Comparison of ENCODE assay signal across 8 mouse cellular contexts in genomic region chr16:13818560-13819393, GRCm38 (mm10). TPM values are rescaled to one million over a fixed set of nuclear protein-coding genes. Genes with fewer than 3 reads are reported as not detected.
DNase-seq lines count a peak whose midpoint lies in the region; ATAC-seq lines count a peak whose summit lies in the region.

Ntan1 (plus strand) TSS chr16:13818845.

- H3K4me2 ChIP-seq in intestine, embryonic 14.5 days (ENCODE audit: low read length), result peak within 1 kb of the TSS; percentile 84

- peak within 1 kb of the TSS; percentile 95 for H3K27ac ChIP-seq in intestine, embryonic 14.5 days (ENCODE audit: low read depth)

- peak within 1 kb of the TSS; percentile 86 for H3K9ac ChIP-seq in intestine, embryonic 14.5 days (ENCODE audit: low read length)

- intact Hi-C loops in left cerebral cortex, postnatal 14 days (cut with DNase I), result no loop called here

- H3K27me3 ChIP-seq in intestine, embryonic 14.5 days (replicated peaks; ENCODE audit: control insufficient read depth, insufficient read depth, low read length), result no peaks in the 10 kb centered on the region

- peaks cover 23% of the 10 kb centered on the region; the same call in 1 of the 2 replicates for H3K36me3 ChIP-seq in intestine, embryonic 14.5 days (ENCODE audit: control insufficient read depth, insufficient read depth, low read length)

- peak; percentile 97 for ATAC-seq in intestine, embryonic 14.5 days (replicated peaks; ENCODE audit: low FRiP score, low TSS enrichment, low read depth)

- peak; percentile 97 to 98 for DNase-seq in adrenal gland, adult 18-20 months (ENCODE audit: low spot score in 2 of 2)
- peak; percentile 97 for DNase-seq in embryo, embryonic 11 days
- DNase-seq in gastrocnemius, postnatal 25 days, result peak; percentile 99
- DNase-seq in intestine, embryonic 14.5 days (ENCODE audit: low spot score), result peak; percentile 97
- DNase-seq in left cerebral cortex, postnatal 14 days (ENCODE audit: low spot score in 2 of 2), result peak; percentile 95 to 96
- peak; percentile 96 for DNase-seq in mesoderm, embryonic 11.5 days (ENCODE audit: low read depth, low spot score)
- peak; percentile 94 to 96 for DNase-seq in right cerebral cortex, postnatal 36 days (ENCODE audit: low spot score in 2 of 2)
- peak; percentile 95 for DNase-seq in yolk sac, embryonic 10.5 days (ENCODE audit: low spot score)

- H3K4me1 ChIP-seq in intestine, embryonic 14.5 days (replicated peaks; ENCODE audit: control insufficient read depth, insufficient read depth, low read length), result peaks cover 11% of the 10 kb centered on the region

- H3K4me3 ChIP-seq in intestine, embryonic 14.5 days (ENCODE audit: low read depth, low read length), result peak within 1 kb of the TSS; percentile 83

- WGBS in intestine, embryonic 14.5 days, result under 1% methylated on average over 56 of the region's 58 CpGs

- H3K9me3 ChIP-seq in intestine, embryonic 14.5 days (ENCODE audit: control insufficient read depth, low read length), result no peaks in the 10 kb centered on the region

RNA-seq across cellular contexts. Expression of gene Ntan1, which starts in this region (rescaled TPM):
- total RNA-seq in adrenal gland, adult 18-20 months (2021), result 10 to 100 TPM; 48.9 to 76.9 TPM
- 10 to 100 TPM; 34.1 to 37.5 TPM for total RNA-seq in gastrocnemius, postnatal 25 days (2021)
- polyA plus RNA-seq in intestine, embryonic 14.5 days (2014; fragmentation: Nextera tagmentation; extraction: Ambion mirVana), result 158 and 173 TPM in 2 replicates
- 10 to 100 TPM; 89.2 to 94.7 TPM for total RNA-seq in left cerebral cortex, postnatal 14 days (2021)

Comparison
In these comparisons a context has a peak if more than half of its experiments do, and no peak if none do; other contexts are left out.
1. Peak in every context shown above with its lines: DNase-seq, ATAC-seq, H3K4me3 ChIP-seq and H3K27ac ChIP-seq.